Mouse (Mus musculus) spleen, postnatal 4 days (tissue): ENCODE measurements at regions not wholly inside any gene's neighbourhood (a gene's known extent, or its start where the extent isn't known, plus 50 kb on each side); places are given as distances from the start of the nearest gene placed in this dataset.

ENCODE experiments used
- DNase-seq, 2 experiments: peaks; one replicate each; pipeline ENCODE4 v3.0.0; 2022; ENCODE audit warnings: low spot score in 2 of 2

- no peak for DNase-seq
These were observed 140.4 kb upstream of the BC052040 start for GRCm38 (mm10) chr2:115441100-115441499.

- DNase-seq = no peak
These were observed 131.6 kb upstream of the BC052040 start for GRCm38 (mm10) chr2:115449783-115450483.

- no peak for DNase-seq
These were observed 125.9 kb upstream of the BC052040 start for GRCm38 (mm10) chr2:115455593-115455992.

- no peak for DNase-seq
These were observed 125.0 kb upstream of the BC052040 start for GRCm38 (mm10) chr2:115456372-115457022.

GRCm38 (mm10) chr2:115460028-115460881, 121.3 kb upstream of the BC052040 start:
- DNase-seq = no peak

- DNase-seq = no peak
These were observed 120.7 kb upstream of the BC052040 start for GRCm38 (mm10) chr2:115460882-115461151.

GRCm38 (mm10) chr2:115466170-115466569, 115.3 kb upstream of the BC052040 start:
- DNase-seq = no peak

- DNase-seq = no peak
These were observed 114.3 kb upstream of the BC052040 start for GRCm38 (mm10) chr2:115467107-115467745.

- DNase-seq = no peak
These were observed 113.6 kb upstream of the BC052040 start for GRCm38 (mm10) chr2:115467936-115468335.

- no peak for DNase-seq
These were observed 113.0 kb upstream of the BC052040 start for GRCm38 (mm10) chr2:115468471-115468909.

GRCm38 (mm10) chr2:115469165-115469821, 112.2 kb upstream of the BC052040 start:
- no peak for DNase-seq

GRCm38 (mm10) chr2:115472393-115472792, 109.1 kb upstream of the BC052040 start:
- DNase-seq = no peak

GRCm38 (mm10) chr2:115483418-115484288, 97.9 kb upstream of the BC052040 start:
- DNase-seq = no peak

- DNase-seq = no peak
These were observed 93.1 kb upstream of the BC052040 start for GRCm38 (mm10) chr2:115488465-115488864.

- DNase-seq = no peak
These were observed 88.5 kb upstream of the BC052040 start for GRCm38 (mm10) chr2:115493020-115493419.

- DNase-seq = no peak
These were observed 81.6 kb upstream of the BC052040 start for GRCm38 (mm10) chr2:115499904-115500303.

GRCm38 (mm10) chr2:115509527-115509926, 72.0 kb upstream of the BC052040 start:
- no peak for DNase-seq

- DNase-seq = no peak
These were observed 70.4 kb upstream of the BC052040 start for GRCm38 (mm10) chr2:115511146-115511545.

GRCm38 (mm10) chr2:115511612-115512525, 69.6 kb upstream of the BC052040 start:
- DNase-seq = no peak

- no peak for DNase-seq
These were observed 68.6 kb upstream of the BC052040 start for GRCm38 (mm10) chr2:115512891-115513290.
